ENCODE assay signal across 9 mouse cellular contexts in the genomic region with DNA sequence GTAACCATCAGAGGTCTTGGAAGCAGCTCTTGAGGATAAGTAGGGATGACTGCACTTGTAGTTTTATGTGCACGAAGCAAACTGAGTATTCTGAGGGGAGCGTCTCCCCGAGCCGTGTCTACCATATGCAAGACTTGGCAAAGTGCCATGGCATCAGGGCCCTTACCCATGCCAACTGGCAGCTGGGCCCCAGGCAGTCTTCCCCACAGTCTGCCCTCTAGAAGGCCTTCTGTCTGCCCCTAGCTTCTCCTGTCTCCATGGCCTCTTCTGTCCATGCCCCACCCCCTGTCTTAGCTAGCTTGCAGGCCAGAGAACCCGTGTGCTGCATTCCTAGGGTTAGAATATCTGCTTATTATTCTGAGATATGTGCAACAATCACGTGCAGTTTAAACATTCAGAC.
A peak's percentile ranks its signal among the peaks of the same experiment; 100 is the strongest.
DNase-seq lines count a peak whose midpoint lies in the region; ATAC-seq lines count a peak whose summit lies in the region.
"Had no signal": no experiment of that assay in that cellular context is flagged by ENCODE, and none has a peak within 500 bp of the region (broad histone marks: within the 10 kb centered on the region; RNA-seq: fewer than 3 reads in every experiment).

No protein-coding gene starts in this region.

- peaks cover 33% of the 10 kb centered on the region for H3K4me1 ChIP-seq in midbrain, embryonic 12.5 days
- H3K4me1 ChIP-seq in midbrain, embryonic 10.5 days: peaks cover 55% of the 10 kb centered on the region
- peaks cover 26% of the 10 kb centered on the region for H3K4me1 ChIP-seq in forebrain, embryonic 14.5 days (ENCODE audit: control insufficient read depth, insufficient read depth, low read length)
- peaks cover 39% of the 10 kb centered on the region for H3K4me1 ChIP-seq in neural tube, embryonic 12.5 days
- H3K4me1 ChIP-seq: liver, embryonic 15.5 days had no signal

- peak; percentile 23 for DNase-seq in gastrocnemius, adult 18-20 months (ENCODE audit: low spot score)
- no peak for DNase-seq in gastrocnemius, postnatal 25 days
- DNase-seq in midbrain, embryonic 10.5 days (ENCODE audit: low spot score): no peak
- peak; percentile 90 for DNase-seq in forebrain, embryonic 14.5 days (ENCODE audit: low spot score)
- DNase-seq in kidney, adult 18-20 months: no peak
- DNase-seq in left cerebral cortex, postnatal 14 days (ENCODE audit: low spot score in 2 of 2): no peak

- no peak overlapping the region for H3K27ac ChIP-seq in midbrain, embryonic 12.5 days (replicated peaks)
- no peak overlapping the region for H3K27ac ChIP-seq in midbrain, embryonic 10.5 days (replicated peaks)
- H3K27ac ChIP-seq in forebrain, embryonic 14.5 days (ENCODE audit: low read depth, low read length): peak overlapping the region; percentile 63; the same call in 1 of the 2 replicates
- H3K27ac ChIP-seq in neural tube, embryonic 12.5 days: no peak overlapping the region; the same call in 1 of the 2 replicates
- H3K27ac ChIP-seq: liver, embryonic 15.5 days had no signal

- peaks cover 10% of the 10 kb centered on the region for H3K27me3 ChIP-seq in midbrain, embryonic 12.5 days
- peaks cover 11% of the 10 kb centered on the region for H3K27me3 ChIP-seq in midbrain, embryonic 10.5 days (ENCODE audit: low read depth, poor library complexity, severe bottlenecking)
- H3K27me3 ChIP-seq in forebrain, embryonic 14.5 days (replicated peaks; ENCODE audit: control insufficient read depth, insufficient read depth, low read length): no peaks in the 10 kb centered on the region
- H3K27me3 ChIP-seq in neural tube, embryonic 12.5 days (replicated peaks): no peaks in the 10 kb centered on the region
- H3K27me3 ChIP-seq: liver, embryonic 15.5 days had no signal

- H3K4me3 ChIP-seq in midbrain, embryonic 12.5 days: no peak overlapping the region
- no peak overlapping the region for H3K4me3 ChIP-seq in midbrain, embryonic 10.5 days
- H3K4me3 ChIP-seq in forebrain, embryonic 14.5 days (ENCODE audit: low read depth, low read length): no peak overlapping the region
- no peak overlapping the region for H3K4me3 ChIP-seq in neural tube, embryonic 12.5 days
- H3K4me3 ChIP-seq: liver, embryonic 15.5 days had no signal

- no peak overlapping the region for H3K4me2 ChIP-seq in midbrain, embryonic 12.5 days (replicated peaks)
- no peak overlapping the region for H3K4me2 ChIP-seq in forebrain, embryonic 14.5 days (ENCODE audit: low read length)
- H3K4me2 ChIP-seq in neural tube, embryonic 12.5 days (replicated peaks): no peak overlapping the region
- H3K4me2 ChIP-seq: liver, embryonic 15.5 days had no signal

- intact Hi-C loops in left cerebral cortex, postnatal 14 days (cut with DNase I): no loop called here

- ATAC-seq in midbrain, embryonic 12.5 days (ENCODE audit: low FRiP score, low read depth): peak; percentile 21
- ATAC-seq in forebrain, embryonic 14.5 days: peak; percentile 91
- ATAC-seq in neural tube, embryonic 12.5 days (ENCODE audit: low FRiP score, low read depth): peak; percentile 76

- H3K9ac ChIP-seq in midbrain, embryonic 12.5 days (replicated peaks): no peak overlapping the region
- no peak overlapping the region for H3K9ac ChIP-seq in forebrain, embryonic 14.5 days (ENCODE audit: low read length)
- H3K9ac ChIP-seq in neural tube, embryonic 12.5 days: no peak overlapping the region
- H3K9ac ChIP-seq: liver, embryonic 15.5 days had no signal

- 69% methylated on average over 6 of the region's 6 CpGs for whole genome bisulfite sequencing in midbrain, embryonic 12.5 days
- WGBS in midbrain, embryonic 10.5 days: 83% methylated on average over 6 of the region's 6 CpGs
- 13% methylated on average over 6 of the region's 6 CpGs for WGBS in forebrain, embryonic 14.5 days
- 35% methylated on average over 6 of the region's 6 CpGs for WGBS in neural tube, embryonic 12.5 days

- H3K9me3 ChIP-seq in midbrain, embryonic 12.5 days: no peaks in the 10 kb centered on the region
- H3K9me3 ChIP-seq in midbrain, embryonic 10.5 days (replicated peaks): no peaks in the 10 kb centered on the region
- H3K9me3 ChIP-seq in forebrain, embryonic 14.5 days (replicated peaks; ENCODE audit: control insufficient read depth, low read length): no peaks in the 10 kb centered on the region
- no peaks in the 10 kb centered on the region for H3K9me3 ChIP-seq in neural tube, embryonic 12.5 days
- H3K9me3 ChIP-seq: liver, embryonic 15.5 days had no signal

- no peaks in the 10 kb centered on the region for H3K36me3 ChIP-seq in midbrain, embryonic 12.5 days
- H3K36me3 ChIP-seq in midbrain, embryonic 10.5 days: no peaks in the 10 kb centered on the region
- H3K36me3 ChIP-seq in forebrain, embryonic 14.5 days (ENCODE audit: control insufficient read depth, insufficient read depth, low read length): no peaks in the 10 kb centered on the region
- H3K36me3 ChIP-seq in neural tube, embryonic 12.5 days: no peaks in the 10 kb centered on the region
- H3K36me3 ChIP-seq: liver, embryonic 15.5 days had no signal

Comparison
In these comparisons a context has a peak if more than half of its experiments do, and no peak if none do; other contexts are left out.
1. DNase-seq: peak in gastrocnemius, adult 18-20 months (single experiment) and forebrain, embryonic 14.5 days (single experiment); none in gastrocnemius, postnatal 25 days (single experiment), midbrain, embryonic 10.5 days (single experiment), kidney, adult 18-20 months (single experiment) and left cerebral cortex, postnatal 14 days (0 of 2).
2. ATAC-seq: peak in every context shown above with its lines; median percentile 91 in forebrain, embryonic 14.5 days; 76 in neural tube, embryonic 12.5 days; 21 in midbrain, embryonic 12.5 days.